Mouse (Mus musculus) 3T3-L1 (cell line): Measurements from ENCODE around the gene Tnfsf13b.

Source experiments
- DNase-seq: peaks from one replicate; pipeline ENCODE4 v3.0.0-alpha.2; 2015; ENCODE audit warnings: low read depth, low spot score

Tnfsf13b gene

GRCm38 (mm10) chr8:10043842-10044510 lies 37.7 kb downstream of the Tnfsf13b start:
- DNase-seq = peak; percentile 56

GRCm38 (mm10) chr8:10045743-10046142 lies 39.5 kb downstream of the Tnfsf13b start:
- no peak for DNase-seq

GRCm38 (mm10) chr8:10049162-10049561 lies 42.9 kb downstream of the Tnfsf13b start:
- DNase-seq = no peak

GRCm38 (mm10) chr8:10051576-10051975 lies 45.3 kb downstream of the Tnfsf13b start:
- DNase-seq = peak; percentile 11

- peak; percentile 57 for DNase-seq
Observed at GRCm38 (mm10) chr8:10053571-10053990, 47.3 kb downstream of the Tnfsf13b start.

- DNase-seq = no peak
Observed at GRCm38 (mm10) chr8:10061001-10061400, 54.7 kb downstream of the Tnfsf13b start.

- DNase-seq = no peak
Observed at GRCm38 (mm10) chr8:10066906-10067305, 60.6 kb downstream of the Tnfsf13b start.

GRCm38 (mm10) chr8:10067775-10068174 lies 61.5 kb downstream of the Tnfsf13b start:
- no peak for DNase-seq

- no peak for DNase-seq
Observed at GRCm38 (mm10) chr8:10072347-10072746, 66.1 kb downstream of the Tnfsf13b start.
